Mouse (Mus musculus): ENCODE measurements around the gene Sgms1.

DNA sequence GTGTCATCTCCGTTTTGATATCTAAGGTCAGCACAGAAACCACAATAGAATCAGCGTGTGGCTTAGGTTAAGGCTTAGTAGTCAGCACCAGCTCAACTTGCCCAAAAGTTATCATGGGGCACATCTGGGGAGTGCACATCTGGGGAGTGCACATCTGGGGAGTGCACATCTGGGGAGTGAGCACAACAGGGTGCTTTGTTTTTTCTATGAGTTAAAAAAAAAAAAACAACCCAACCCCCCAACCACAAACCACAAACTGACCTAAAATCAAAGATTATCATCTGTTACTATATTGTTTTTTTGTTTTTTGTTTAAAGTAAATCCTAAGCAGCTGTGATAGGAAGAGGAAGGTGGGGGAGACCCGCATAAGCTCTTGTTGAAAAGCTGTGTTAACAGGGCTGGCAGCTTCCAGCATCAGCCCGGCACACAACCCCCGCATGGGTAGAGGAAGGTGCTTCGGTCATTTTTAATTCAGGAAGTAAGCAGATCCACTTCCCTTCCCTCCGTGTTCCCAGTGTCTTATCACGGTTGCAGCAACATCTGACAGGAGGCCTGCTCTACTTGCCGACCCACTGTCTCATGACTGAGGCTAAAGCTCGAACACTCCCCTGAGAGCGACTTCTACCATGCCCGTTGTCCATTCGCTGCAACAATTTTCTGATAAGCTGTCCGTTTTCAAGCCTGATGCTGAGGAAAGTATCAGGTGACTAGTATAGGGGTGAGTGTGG, 251.0 kb downstream of the Sgms1 start:
- no peak for TF ChIP-seq CTCF (IDR thresholded peaks at IDR 0.05; ENCODE audit: borderline replicate concordance, insufficient read depth, low read length)
- no peak for TF ChIP-seq POLR2A (IDR thresholded peaks at IDR 0.05; ENCODE audit: low read depth, low read length)

Measured in embryonic fibroblast, embryonic 13.5 days (primary cell).